Mouse (Mus musculus) adrenal gland, postnatal 36 days (tissue): Measurements from ENCODE around the gene Rsrc1. TPM values are rescaled to one million over a fixed set of nuclear protein-coding genes. Genes with fewer than 3 reads are reported as not detected.
"Not testable (repeated sequence)": the region's sequence is repeated elsewhere in the genome, so short reads cannot be mapped to it uniquely, and the experiment has no call there.

Source experiments
- DNase-seq, 2 experiments: peaks; one replicate each; pipeline ENCODE4 v3.0.0; 2021; ENCODE audit warnings: mixed read lengths in 1 of 2
- total RNA-seq, 2 experiments: library from RNA; stranded (reverse); gene quantifications; 2 replicates each; pipeline ENCODE4 v1.2.3; 2021

Gene Rsrc1
- total RNA-seq, 2 experiments from 2014 or later: 29.2 to 29.7 TPM

DNA sequence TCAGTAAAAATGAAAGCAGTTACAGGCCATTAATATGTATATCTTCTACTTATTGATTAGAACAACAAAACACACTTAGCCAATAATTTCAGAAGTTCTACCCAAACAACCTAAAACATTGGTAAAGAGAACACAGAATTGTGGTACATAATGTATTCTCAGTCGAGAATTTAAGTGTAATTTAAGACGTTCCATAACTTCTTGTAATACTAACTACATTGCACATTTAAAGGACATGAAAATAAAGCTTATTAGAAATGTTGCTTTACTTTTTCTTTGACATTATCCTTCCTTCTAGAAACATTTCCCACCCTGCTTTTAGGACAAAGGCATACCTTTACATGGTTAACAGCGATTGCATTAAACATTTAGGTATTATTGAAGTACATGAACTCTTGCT lies 2.3 kb downstream of the Rsrc1 start:
- no peak for DNase-seq

DNA sequence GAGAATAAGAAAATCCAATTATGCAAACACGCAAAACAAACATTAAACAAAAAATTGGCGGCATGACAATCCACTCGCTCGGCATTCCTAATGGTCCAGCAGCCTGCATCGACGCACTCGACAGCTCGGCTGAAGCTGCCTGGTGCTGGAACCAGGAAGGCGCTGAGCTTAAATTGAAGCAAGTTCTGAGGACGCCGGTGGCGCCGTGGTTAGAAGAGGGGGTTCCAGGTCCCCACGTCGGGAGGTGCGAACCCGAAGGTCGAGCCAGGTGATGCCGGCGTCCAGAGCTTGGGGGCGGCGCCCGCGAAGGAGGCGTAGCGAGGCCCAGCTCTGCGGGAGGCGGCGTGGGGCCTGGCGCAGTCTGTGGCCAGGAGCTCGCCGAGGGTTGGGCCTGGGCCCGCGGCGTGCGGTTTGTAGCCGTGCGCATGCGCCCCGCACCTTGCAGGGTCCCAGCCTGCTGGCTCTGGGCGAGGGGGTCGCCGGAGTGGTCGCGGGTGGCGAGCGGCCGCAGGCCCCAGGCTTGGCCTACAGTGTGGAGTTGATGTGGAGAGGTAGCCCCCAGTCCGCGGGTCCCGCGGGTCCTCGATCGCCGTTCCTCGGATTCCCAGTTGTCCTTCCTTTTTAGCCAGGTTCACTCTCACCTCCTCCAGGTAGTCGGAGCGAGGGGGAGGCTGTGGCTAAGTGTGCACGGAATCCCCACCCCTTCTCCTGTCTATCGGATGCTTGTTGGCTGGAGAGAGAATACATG lies 4.5 kb downstream of the Rsrc1 start:
- peak; percentile 80 to 85 for DNase-seq

GRCm38 (mm10) chr3:66986287-66986560 lies 5.0 kb downstream of the Rsrc1 start:
- DNase-seq: no peak

DNA sequence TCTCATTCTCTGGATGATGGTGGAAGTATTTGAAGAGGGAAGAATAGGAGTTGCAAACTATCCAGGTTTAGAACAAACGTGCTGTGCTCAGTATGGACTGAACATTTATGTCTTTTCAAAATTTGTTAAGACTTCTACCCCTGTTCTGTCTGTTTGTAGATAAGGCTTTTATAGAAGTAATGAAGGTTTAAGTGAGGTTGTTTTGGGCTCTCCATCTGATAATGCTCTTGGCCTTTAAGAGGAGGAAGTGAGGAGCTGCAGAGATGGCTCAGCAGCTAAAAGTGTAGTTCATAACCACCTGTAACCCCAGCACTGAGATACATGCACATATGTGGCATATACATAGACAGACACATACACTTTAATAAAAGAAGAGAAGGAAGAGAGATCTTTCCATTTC lies 15.6 kb downstream of the Rsrc1 start:
- no peak for DNase-seq

GRCm38 (mm10) chr3:67036387-67037062 lies 55.3 kb downstream of the Rsrc1 start:
- no peak for DNase-seq

GRCm38 (mm10) chr3:67059755-67060154 lies 78.6 kb downstream of the Rsrc1 start:
- DNase-seq: no peak

GRCm38 (mm10) chr3:67070575-67071488 lies 89.6 kb downstream of the Rsrc1 start:
- no peak for DNase-seq

DNA sequence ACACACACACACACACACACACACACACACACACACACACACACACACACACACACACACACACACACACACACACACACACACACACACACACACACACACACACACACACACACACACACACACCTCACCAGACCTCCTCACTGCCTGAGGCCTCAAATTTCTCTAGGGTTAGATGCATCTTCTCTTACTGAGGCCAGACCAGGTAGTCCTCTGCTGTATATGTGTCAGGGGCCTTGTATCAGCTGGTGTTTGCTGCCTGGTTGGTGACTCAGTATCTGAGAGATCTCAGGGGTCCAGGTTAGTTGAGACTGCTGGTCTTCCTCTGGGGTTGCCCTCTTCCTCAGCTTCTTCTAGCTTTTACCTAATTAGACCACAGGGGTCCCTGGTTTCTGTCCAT lies 92.5 kb downstream of the Rsrc1 start:
- not testable (repeated sequence) for DNase-seq

GRCm38 (mm10) chr3:67075484-67075883 lies 94.3 kb downstream of the Rsrc1 start:
- no peak for DNase-seq

- DNase-seq: no peak
These were observed 103.6 kb downstream of the Rsrc1 start for GRCm38 (mm10) chr3:67084742-67085141.

DNA sequence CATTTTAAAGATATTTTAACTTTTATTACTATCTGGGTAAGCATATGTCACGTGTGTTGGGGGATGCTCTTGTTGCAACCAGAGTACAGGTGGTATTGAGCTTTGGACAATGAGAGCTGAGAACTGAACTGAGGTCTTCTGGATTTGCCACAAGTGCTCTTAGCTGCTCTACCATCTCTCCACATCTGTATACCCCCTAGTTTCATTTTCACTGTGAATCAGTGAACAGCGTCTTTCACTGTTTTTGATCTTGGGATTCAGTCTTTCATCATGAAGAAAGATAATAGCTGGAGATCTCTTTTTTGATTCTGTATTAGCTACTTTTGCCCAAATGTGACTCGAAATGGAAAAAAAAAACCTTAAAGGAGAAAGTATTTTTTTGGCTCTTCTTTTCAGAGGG lies 127.2 kb downstream of the Rsrc1 start:
- DNase-seq: no peak

- no peak for DNase-seq
These were observed 135.1 kb downstream of the Rsrc1 start for GRCm38 (mm10) chr3:67116317-67116716.

- no peak for DNase-seq
These were observed 151.3 kb downstream of the Rsrc1 start for GRCm38 (mm10) chr3:67132521-67132920.

DNA sequence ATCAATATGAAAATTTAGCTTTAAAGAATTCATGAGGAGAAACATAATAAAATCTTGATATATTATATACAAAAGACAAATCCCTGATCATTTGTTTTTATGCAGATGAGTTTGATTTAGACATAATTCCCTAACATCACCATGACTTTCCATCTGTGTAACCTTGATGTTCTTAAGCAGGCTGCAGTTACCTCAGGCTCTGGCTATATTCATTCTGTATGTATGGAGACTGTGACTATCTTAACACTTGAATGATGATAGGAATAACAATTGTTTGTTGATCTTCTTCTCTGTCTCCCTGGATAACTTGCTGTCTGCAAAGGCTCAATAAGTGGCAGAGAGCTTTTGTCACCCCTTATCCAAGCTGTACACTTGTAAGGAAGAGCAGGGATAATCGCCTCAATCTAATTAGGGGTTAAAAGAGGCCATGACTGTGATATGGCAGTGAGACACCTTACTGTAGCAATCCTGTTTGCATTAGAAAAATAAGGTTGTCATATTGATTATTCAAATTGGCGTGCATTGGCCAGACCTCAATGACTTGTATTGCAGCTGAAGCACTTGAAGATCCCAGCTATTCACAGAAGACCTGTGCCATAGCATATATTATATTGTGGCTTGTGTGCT lies 154.7 kb downstream of the Rsrc1 start:
- no peak for DNase-seq

DNA sequence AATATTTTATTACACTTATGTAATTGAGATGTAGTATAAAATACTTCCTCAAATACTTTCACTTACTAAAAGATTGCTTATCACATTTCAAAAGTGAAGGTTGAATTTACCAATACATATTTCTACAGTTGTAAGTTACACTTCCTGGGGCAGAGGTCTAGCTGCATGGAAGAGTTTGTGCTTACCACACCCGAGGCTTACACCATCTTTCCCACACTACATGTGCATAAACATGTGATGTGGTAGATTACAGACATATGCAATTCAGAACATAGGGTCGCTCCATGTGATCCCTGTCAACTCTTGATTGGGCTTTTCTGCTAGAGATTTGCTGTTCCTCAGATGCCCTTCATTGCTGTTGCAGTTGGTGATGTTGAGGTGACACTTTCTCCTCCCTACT lies 163.8 kb downstream of the Rsrc1 start:
- DNase-seq: no peak

DNA sequence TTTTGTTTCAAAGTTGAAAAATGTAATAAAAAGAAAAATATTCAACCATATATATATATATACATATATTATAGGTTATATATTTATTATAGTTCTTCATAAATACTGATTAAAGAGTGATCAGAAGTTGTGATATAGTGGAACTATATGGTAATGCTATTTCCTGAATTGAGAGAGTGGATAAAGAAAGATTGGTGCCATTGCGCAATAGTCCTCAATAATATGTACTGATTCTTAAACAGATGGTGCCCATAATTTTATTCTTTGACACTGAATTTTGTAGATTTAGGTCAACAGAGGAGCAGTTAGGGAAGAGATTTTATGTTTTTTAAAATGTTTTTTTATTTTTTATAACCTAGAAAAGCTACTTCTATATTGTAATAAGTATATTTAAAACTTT lies 165.1 kb downstream of the Rsrc1 start:
- no peak for DNase-seq

- DNase-seq: no peak
These were observed 166.1 kb downstream of the Rsrc1 start for GRCm38 (mm10) chr3:67147246-67147645.

GRCm38 (mm10) chr3:67197179-67197578 lies 216.0 kb downstream of the Rsrc1 start:
- no peak for DNase-seq

DNA sequence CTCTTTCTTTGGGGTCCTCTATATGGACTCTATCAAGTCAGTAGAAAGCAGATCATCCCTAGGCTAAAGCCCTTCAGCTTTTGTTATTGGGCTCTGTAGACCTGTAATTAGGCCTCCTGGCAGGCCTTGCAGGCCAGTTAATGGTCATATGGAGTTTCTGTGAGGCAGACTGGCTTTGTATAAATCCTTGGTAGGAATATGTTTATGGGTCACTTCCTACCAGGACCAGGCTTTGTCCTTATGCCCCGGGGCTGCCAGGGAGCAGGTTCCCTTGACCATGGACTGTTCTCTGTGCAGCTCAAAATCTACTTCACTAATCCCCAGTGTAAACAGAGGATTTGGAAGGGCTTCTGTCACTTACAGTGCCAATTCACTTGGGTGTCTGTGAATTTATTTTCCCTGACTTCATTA lies 231.9 kb downstream of the Rsrc1 start:
- DNase-seq: no peak

- no peak for DNase-seq
These were observed 251.5 kb downstream of the Rsrc1 start for GRCm38 (mm10) chr3:67232617-67233241.

DNA sequence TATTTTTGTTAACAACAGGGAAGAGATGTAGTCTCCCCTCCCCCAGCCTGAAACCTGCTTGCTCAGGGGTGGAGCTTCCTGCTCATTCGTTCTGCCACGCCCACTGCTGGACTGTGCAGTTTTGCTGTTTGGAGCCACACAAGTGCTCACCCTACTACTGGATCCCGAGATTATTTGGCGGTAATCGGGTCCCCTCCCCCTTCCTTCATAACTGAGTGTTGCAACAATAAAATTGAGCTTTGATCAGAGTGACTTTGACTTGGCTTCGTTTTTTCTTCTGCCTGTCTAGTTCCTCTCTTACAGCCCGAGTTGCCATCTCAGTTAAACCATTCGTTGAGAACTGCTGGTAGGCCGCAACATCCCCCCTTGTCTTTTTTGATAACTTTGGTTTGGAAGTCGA lies 261.3 kb downstream of the Rsrc1 start:
- not testable (repeated sequence) for DNase-seq

DNA sequence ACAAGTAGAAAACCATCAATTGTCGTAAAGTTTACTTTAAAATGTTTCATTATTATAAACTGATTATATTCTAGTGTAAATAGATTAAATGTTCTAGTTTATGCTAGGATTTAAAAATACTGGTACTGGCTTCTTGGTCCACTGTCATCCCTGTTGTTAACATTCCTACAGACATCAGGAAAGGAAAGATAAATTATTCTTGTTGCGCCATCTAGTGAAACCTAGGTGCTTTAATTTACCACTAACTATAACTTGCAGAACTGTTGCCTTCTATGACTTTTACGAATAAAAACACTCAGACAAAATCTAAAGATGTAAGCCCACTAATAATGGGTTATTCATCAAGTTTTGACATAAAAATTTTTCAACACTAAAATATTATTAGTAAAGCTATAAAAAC lies 286.3 kb downstream of the Rsrc1 start:
- no peak for DNase-seq
